Mouse (Mus musculus) heart, embryonic 15.5 days (tissue): ENCODE data around the gene Bphl. TPM values are rescaled to one million over a fixed set of nuclear protein-coding genes. Genes with fewer than 3 reads are reported as not detected.

Experiments used
- ATAC-seq: fragments of 200-750 bp; cut with Nextera tagmentation; replicated peaks from 2 replicates; pipeline ENCODE4 v1.8.0; 2017; ENCODE audit warnings: low read depth, moderate TSS enrichment; ENCODE audit not compliant: insufficient number of reproducible peaks, insufficient read depth, low FRiP score
- H3K27ac ChIP-seq: fragments of 300-500 bp; sonication (generic); 2 replicates; pipeline ENCODE4 v1.5.1; 2015; ENCODE audit warnings: mild to moderate bottlenecking, inconsistent platforms
- H3K27me3 ChIP-seq: fragments of 300-500 bp; sonication (generic); 2 replicates; pipeline ENCODE4 v1.6.1; 2015; ENCODE audit warnings: inconsistent platforms
- H3K36me3 ChIP-seq: fragments of 300-500 bp; sonication (generic); 2 replicates; pipeline ENCODE4 v1.6.1; 2015; ENCODE audit warnings: mild to moderate bottlenecking, inconsistent platforms
- H3K4me1 ChIP-seq: fragments of 300-500 bp; sonication (generic); replicated peaks from 2 replicates; pipeline ENCODE4 v1.6.1; 2015; ENCODE audit warnings: inconsistent platforms
- H3K4me2 ChIP-seq: fragments of 300-500 bp; sonication (generic); 2 replicates; pipeline ENCODE4 v1.6.1; 2015; ENCODE audit warnings: inconsistent platforms, mild to moderate bottlenecking, moderate library complexity
- H3K4me3 ChIP-seq: fragments of 300-500 bp; sonication (generic); 2 replicates; pipeline ENCODE4 v1.5.1; 2015; ENCODE audit warnings: mild to moderate bottlenecking, inconsistent platforms
- H3K9ac ChIP-seq: fragments of 300-500 bp; sonication (generic); 2 replicates; pipeline ENCODE4 v1.6.1; 2015; ENCODE audit warnings: mild to moderate bottlenecking, inconsistent platforms
- H3K9me3 ChIP-seq: fragments of 300-500 bp; sonication (generic); replicated peaks from 2 replicates; pipeline ENCODE4 v1.6.1; 2016; ENCODE audit warnings: inconsistent platforms
- WGBS: fragments of 180-500 bp; shearing (Covaris S2); methylation state at CpG from one replicate; pipeline ENCODE4 v1.1.7; 2015; ENCODE audit warnings: mixed read lengths; 5-methylcytosine and 5-hydroxymethylcytosine counted together
- polyA plus RNA-seq: library from polyadenylated mRNA; unstranded; fragments of >200 nt; fragmentation: Nextera tagmentation; extraction: Ambion mirVana; gene quantifications from 2 replicates; pipeline ENCODE4 v1.2.1, GENCODE M21; 2015

The Bphl gene
- polyA plus RNA-seq: 46.4 and 51.8 TPM in 2 replicates

DNA sequence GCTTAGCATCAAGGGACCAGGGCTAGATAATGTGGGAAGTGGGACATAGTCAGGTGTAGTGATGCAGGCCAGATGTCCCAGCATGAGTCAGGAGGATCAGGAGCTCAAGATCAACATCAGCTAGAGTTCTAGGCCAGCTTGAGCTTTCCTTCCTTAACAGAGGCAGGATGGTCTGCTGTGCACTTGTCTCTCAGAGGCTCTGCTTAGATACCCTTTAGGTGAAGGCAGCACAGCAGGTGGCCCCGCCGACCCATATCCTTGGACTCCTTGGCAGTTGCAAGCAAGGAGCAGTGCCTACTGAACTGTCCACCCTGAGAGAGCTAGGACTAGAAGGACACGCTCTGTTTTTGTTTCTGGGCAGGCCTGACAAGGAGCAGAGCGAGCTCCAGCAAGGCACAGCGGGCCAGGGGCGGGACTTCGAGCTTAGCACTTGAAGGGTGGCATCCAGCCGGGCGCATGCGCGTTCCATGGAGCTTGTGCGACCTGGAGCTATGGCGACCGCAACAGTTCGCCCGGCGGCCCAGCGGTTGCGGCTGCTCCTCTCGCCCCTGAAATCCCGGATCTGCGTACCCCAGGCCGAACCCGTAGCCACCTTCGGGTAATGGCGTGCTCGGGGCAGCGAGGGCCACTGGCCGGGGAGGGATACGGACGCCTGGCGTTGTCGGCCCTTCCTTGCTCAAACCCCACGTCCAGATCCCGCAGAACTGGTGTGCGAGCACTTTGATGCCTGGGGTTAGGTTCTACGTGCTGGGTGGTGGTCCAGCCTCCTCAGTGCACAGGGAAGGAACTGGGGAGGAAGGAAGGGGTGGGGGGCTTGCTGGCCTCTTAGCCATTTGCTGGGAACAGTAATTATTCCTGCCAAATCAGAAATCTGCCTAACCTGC lies at the start of gene Bphl:
TSS of gene Bphl (plus strand) at position 426 of the 884 bp plus-strand sequence.
- peaks cover 17% of the 10 kb centered on the region for H3K4me1 ChIP-seq
- no peaks in the 10 kb centered on the region for H3K27me3 ChIP-seq
- WGBS: under 1% methylated on average over 37 of the region's 37 CpGs
- no peaks in the 10 kb centered on the region for H3K9me3 ChIP-seq
- peak within 1 kb of the TSS; percentile 78 for H3K4me2 ChIP-seq
- H3K4me3 ChIP-seq: peak within 1 kb of the TSS; percentile 93
- peaks cover 4% of the 10 kb centered on the region for H3K36me3 ChIP-seq
- H3K9ac ChIP-seq: peak within 1 kb of the TSS; percentile 93
- ATAC-seq: peak; percentile 93
- H3K27ac ChIP-seq: peak within 1 kb of the TSS; percentile 88

DNA sequence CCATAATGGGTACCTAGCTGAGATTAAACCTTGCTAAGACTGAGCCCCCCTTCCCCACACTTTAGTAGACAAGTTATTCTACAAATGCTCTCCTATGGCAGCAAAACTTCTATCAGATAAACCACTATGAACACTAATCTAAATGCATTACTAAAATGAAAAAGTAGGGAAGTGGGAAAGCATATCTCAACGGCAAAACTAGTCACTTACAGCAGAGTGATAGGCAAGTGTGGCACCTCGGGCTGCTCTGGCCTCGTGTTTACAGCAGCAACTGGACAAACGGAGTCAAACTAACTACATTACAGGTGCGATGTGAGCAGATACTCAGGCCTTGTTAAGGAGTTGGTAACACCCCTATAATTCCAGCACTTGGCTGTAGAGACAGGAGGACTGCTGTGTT lies 47.8 kb upstream of the Bphl start:
- WGBS: 73% methylated on average over 5 of the region's 5 CpGs
- H3K36me3 ChIP-seq: peaks cover 20% of the 10 kb centered on the region
- no peaks in the 10 kb centered on the region for H3K27me3 ChIP-seq
- no peak for ATAC-seq
- no peaks in the 10 kb centered on the region for H3K9me3 ChIP-seq
- H3K4me1 ChIP-seq: no peaks in the 10 kb centered on the region
- H3K4me3 ChIP-seq: no peak overlapping the region
- H3K27ac ChIP-seq: no peak overlapping the region
- no peak overlapping the region for H3K9ac ChIP-seq
- no peak overlapping the region for H3K4me2 ChIP-seq

DNA sequence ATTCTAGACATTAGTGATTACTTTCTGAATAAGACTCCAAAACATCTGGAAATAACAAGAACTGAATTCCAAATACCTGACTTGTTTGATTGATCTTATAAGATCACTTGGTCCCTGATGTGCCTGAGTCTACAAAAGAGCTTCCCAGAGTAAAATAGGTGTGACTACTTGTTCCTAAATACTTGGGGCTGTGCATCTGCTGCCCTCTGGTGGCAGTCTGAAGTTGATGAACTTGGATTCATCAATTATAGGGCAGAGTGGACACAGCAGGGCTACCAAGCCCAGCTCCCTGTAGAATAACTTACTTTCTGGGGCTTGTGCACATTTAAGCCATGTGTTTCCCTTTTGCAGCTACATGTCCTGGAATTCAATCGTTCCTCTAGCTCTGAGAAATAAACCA lies 42.2 kb upstream of the Bphl start:
- H3K27me3 ChIP-seq: no peaks in the 10 kb centered on the region
- H3K9ac ChIP-seq: no peak overlapping the region
- 0 out of 2 replicates have a peak, but pooled peaks cover 4% of the 10 kb centered on the region for H3K36me3 ChIP-seq
- 25% methylated on average over 1 of the region's 1 CpGs for WGBS
- H3K27ac ChIP-seq: no peak overlapping the region
- no peak for ATAC-seq
- no peaks in the 10 kb centered on the region for H3K4me1 ChIP-seq
- H3K4me3 ChIP-seq: no peak overlapping the region
- H3K4me2 ChIP-seq: no peak overlapping the region
- H3K9me3 ChIP-seq: no peaks in the 10 kb centered on the region

DNA sequence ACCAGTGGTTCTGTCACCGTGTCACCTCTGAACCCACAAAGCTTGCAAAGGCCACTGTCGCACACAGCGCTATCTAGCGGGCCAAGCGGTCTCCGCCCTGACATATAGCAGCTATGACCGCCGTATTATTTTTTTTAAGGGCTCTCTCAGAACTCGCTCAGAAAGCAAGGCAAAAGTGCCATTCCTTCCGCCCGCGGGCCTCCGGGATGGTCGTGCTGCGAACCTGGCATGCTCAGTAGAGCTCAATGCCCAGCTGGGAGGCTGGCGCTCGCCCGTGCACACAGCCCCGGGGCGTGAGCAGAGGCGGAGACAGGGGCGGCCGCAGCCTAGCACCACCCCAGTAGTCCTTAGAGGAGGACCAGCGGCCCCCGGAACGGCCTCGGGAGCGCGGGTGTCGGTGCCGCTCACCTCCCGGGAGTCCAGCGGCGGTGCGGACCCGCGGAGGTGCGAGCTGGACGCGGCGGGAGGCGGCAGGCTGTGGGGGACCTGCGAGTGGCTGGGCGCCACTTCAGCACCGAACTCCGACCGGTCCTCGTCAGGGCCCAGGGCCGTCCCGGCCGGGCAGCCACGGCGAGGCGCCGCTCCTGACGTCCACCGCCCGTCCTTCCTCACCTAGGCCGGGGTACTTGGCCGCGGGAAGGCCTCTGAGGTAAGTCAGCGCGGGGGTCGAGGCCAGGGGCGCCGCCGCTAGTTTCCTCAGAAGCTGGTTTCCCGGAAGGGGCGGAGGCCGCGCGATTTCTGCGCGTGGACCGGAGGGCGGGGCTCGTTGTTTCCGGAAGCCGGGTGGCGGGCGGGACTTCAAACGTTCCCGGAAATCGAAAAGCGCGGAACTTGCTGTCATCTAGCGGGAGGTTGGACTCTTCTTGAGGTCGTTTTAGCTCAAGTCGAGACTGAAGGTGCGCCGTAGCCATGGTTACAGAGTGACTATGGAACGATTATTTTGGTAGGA lies 35.1 kb upstream of the Bphl start, which contains the start of the genes Ripk1 and Serpinb6a:
TSS of gene Ripk1 (plus strand) at position 306 of the 949 bp plus-strand sequence.
TSS of gene Serpinb6a (minus strand) at position 737 of the 949 bp plus-strand sequence.
- peak within 1 kb of the TSS; percentile 93 for H3K9ac ChIP-seq
- H3K4me3 ChIP-seq: peak within 1 kb of the TSS; percentile 96
- H3K4me2 ChIP-seq: peak within 1 kb of the TSS; percentile 81
- no peaks in the 10 kb centered on the region for H3K36me3 ChIP-seq
- H3K27ac ChIP-seq: peak within 1 kb of the TSS; percentile 92
- under 1% methylated on average over 92 of the region's 92 CpGs for WGBS
- H3K9me3 ChIP-seq: no peaks in the 10 kb centered on the region
- H3K27me3 ChIP-seq: no peaks in the 10 kb centered on the region
- ATAC-seq: peak; percentile 98
- H3K4me1 ChIP-seq: peaks cover 12% of the 10 kb centered on the region

DNA sequence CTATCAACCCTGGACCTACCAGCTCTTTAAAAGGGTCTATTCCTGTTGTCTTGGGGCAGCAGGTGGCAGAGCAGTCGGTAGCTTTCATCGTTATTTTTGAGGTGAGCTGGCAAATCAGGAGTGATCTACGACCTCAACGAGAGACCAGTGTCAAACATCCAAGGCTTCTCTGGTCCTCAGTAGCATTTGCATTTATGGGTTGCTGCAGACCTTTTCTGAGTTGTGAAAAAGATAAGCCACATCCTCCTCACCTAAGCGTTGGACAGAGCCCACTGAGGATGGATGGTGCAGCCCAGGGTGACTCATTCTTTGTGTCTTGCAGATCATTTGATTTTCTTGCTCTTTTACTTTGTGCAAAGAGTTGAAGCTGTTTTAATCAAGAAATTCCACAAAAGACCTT lies 34.3 kb upstream of the Bphl start:
- 4% methylated on average over 5 of the region's 5 CpGs for WGBS
- no peaks in the 10 kb centered on the region for H3K36me3 ChIP-seq
- no peaks in the 10 kb centered on the region for H3K27me3 ChIP-seq
- H3K4me3 ChIP-seq: peak overlapping the region; percentile 96
- peak overlapping the region; percentile 28; the same call in 1 of the 2 replicates for H3K27ac ChIP-seq
- ATAC-seq: no peak
- H3K4me2 ChIP-seq: peak overlapping the region; percentile 81
- peak overlapping the region; percentile 93 for H3K9ac ChIP-seq
- no peaks in the 10 kb centered on the region for H3K9me3 ChIP-seq
- H3K4me1 ChIP-seq: peaks cover 12% of the 10 kb centered on the region

DNA sequence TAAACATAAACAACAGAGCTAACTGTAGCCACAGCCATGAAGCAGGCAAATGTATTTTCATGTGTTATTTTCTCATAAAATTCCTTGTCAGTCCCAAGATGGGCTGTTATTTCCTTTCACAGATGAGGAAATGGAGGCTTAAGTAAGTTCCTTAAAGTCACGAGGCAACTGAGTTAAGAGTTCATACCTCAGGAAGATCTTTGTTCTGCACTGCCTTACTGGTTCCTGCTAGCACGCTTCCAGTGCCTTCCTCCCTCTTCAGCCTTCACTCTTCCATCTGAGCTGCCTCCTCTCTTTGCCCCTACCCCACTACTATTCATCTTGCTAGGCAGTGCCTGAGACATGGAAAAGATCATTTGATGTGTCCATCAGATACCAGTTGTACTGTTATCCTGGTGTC lies 30.2 kb upstream of the Bphl start:
- Histone ChIP-seq H3K4me1 (peaks cover 6% of the 10 kb centered on the region), H3K36me3 (peaks cover 16% of the 10 kb centered on the region; the same call in 1 of the 2 replicates), H3K27ac (no peak overlapping the region), H3K9me3 (no peaks in the 10 kb centered on the region), H3K4me3 (no peak overlapping the region), H3K27me3 (no peaks in the 10 kb centered on the region), H3K9ac (no peak overlapping the region), H3K4me2 (no peak overlapping the region)
- ATAC-seq: no peak
- WGBS: 64% methylated on average over 2 of the region's 2 CpGs

DNA sequence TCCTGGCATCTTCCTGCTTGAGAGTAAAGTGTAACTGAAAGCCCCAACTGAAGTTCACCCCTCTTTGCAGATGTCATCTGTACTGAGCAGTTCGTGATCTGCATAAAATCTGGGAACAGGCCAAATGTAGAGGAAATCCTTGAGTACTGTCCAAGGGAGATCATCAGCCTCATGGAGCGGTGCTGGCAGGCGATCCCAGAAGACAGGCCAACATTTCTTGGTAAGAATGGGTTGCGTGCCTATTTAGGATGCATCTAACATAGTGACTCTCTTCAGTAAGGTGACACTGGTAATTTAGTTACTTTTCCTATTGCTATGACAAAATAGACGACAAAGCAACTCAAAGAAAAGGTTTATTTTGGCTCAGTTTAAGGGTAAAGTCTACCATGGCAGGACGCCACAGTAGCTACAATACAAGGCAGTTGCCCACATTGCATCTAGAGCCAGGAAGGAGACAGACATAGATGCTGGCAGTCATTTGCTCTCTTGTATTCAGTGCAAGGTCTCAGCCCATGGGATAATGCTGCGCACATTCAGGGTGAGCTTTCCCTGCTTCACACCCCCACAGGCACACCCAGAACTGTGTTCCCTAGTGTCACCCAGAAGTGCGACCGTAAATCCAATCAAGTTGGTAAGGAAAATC lies 20.3 kb upstream of the Bphl start:
- no peak overlapping the region for H3K4me2 ChIP-seq
- H3K9ac ChIP-seq: no peak overlapping the region
- H3K36me3 ChIP-seq: peaks cover 78% of the 10 kb centered on the region
- no peaks in the 10 kb centered on the region for H3K9me3 ChIP-seq
- no peak overlapping the region for H3K27ac ChIP-seq
- WGBS: 90% methylated on average over 9 of the region's 9 CpGs
- no peaks in the 10 kb centered on the region for H3K4me1 ChIP-seq
- no peak overlapping the region for H3K4me3 ChIP-seq
- H3K27me3 ChIP-seq: no peaks in the 10 kb centered on the region
- no peak for ATAC-seq

DNA sequence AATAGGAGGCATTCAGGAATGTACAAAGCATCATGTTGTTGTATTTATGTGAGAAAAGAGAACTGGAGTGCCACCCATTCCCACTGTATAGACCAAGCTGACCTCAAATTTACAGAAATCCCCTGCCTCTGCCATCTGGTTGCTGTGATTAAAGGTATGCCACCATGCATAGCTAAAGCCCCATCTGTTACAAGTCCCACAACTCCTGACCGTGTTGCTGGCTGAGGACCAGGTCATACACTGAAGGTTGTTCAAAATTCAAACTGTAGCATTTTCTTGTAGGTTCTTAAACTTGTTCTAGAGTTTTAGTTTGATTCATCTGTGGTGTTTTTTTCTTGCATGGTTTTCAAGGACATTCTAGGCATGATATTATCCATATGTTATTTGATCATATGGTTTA lies 18.9 kb upstream of the Bphl start:
- no peak overlapping the region for H3K4me2 ChIP-seq
- ATAC-seq: no peak
- peaks cover 81% of the 10 kb centered on the region for H3K36me3 ChIP-seq
- 69% methylated on average over 1 of the region's 1 CpGs for WGBS
- H3K4me1 ChIP-seq: no peaks in the 10 kb centered on the region
- no peak overlapping the region for H3K9ac ChIP-seq
- H3K27ac ChIP-seq: no peak overlapping the region
- no peak overlapping the region for H3K4me3 ChIP-seq
- H3K27me3 ChIP-seq: no peaks in the 10 kb centered on the region
- H3K9me3 ChIP-seq: no peaks in the 10 kb centered on the region

DNA sequence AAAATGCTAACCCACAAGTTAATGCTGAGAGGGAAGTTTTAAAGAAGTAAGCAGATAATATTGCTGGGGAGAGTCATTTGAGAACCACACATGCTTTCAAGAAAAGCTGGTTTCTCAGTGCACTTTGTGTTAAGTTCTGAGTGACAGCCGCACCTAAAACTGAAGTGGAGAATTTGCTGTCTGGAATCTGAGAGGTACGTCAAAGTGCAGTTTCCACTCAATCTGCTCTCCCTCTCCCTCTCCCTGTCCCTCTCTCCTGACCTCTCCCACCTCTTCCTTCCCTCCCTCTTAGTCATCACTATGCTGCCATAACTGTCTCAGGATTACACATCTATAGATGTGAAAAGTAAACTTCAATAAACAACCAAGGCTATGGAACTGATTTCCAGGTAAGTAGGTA lies 15.4 kb upstream of the Bphl start:
- peaks cover 58% of the 10 kb centered on the region for H3K36me3 ChIP-seq
- no peaks in the 10 kb centered on the region for H3K9me3 ChIP-seq
- H3K27me3 ChIP-seq: no peaks in the 10 kb centered on the region
- no peak overlapping the region for H3K4me2 ChIP-seq
- 71% methylated on average over 2 of the region's 2 CpGs for WGBS
- H3K4me1 ChIP-seq: no peaks in the 10 kb centered on the region
- no peak overlapping the region for H3K9ac ChIP-seq
- H3K27ac ChIP-seq: no peak overlapping the region
- H3K4me3 ChIP-seq: no peak overlapping the region
- ATAC-seq: no peak

DNA sequence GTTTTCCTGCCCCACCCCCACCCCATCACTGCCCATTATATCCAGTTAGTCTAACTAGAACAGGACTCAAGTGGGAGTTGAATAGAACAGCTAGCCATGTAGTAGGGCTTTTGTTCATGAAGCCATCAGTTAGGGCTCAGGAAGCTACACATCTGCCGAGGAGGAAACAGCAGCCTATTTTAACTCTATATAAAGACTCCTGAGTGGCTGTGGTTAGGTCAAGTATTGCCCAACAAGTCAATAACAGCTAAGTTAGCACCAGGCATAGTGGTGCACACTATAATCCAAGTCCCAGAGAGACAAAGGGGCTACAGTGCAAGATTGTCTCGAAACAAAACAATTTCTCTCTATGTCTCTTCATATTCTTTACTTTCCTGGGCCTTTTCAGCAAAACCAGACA lies 5.4 kb upstream of the Bphl start:
- no peak for ATAC-seq
- WGBS: 68% methylated on average over 2 of the region's 2 CpGs
- H3K9me3 ChIP-seq: no peaks in the 10 kb centered on the region

DNA sequence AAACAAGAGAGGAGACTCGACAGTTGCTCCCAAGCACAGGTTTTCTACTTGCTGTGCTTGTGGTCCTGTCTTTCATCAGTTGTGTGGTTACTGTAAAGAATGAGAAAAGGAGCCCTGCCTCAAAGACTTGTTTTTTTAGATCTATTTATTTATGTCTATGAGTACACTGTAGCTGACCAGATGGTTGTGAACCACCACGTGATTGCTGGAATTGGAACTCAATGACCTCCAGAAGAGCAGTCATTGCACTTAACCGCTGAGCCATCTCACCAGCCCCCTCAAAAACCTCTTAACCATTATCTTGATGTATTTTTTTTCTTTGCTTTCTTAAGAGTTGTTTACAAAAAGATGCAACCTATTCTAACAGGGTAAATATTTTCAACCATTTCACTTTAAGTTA lies 2.0 kb upstream of the Bphl start:
- no peaks in the 10 kb centered on the region for H3K9me3 ChIP-seq
- ATAC-seq: no peak
- no peak overlapping the region for H3K4me3 ChIP-seq
- H3K4me1 ChIP-seq: peaks cover 17% of the 10 kb centered on the region
- H3K27me3 ChIP-seq: no peaks in the 10 kb centered on the region
- WGBS: 70% methylated on average over 3 of the region's 3 CpGs
- peaks cover 17% of the 10 kb centered on the region for H3K36me3 ChIP-seq
- no peak overlapping the region for H3K27ac ChIP-seq
- H3K4me2 ChIP-seq: no peak overlapping the region
- H3K9ac ChIP-seq: no peak overlapping the region

More for the DNA sequence above, 5.4 kb upstream of the Bphl start:
- Histone ChIP-seq H3K4me3 (no peak overlapping the region), H3K27ac (no peak overlapping the region), H3K36me3 (peaks cover 35% of the 10 kb centered on the region), H3K9ac (no peak overlapping the region), H3K4me1 (peaks cover 2% of the 10 kb centered on the region), H3K27me3 (no peaks in the 10 kb centered on the region), H3K4me2 (no peak overlapping the region)
